Mouse (Mus musculus): ENCODE results near the gene Gaa. TPM values are rescaled to one million over a fixed set of nuclear protein-coding genes. Genes with fewer than 3 reads are reported as not detected.

The Gaa gene
- polyA plus RNA-seq (2015; fragmentation: Nextera tagmentation; extraction: Ambion mirVana), result 28.6 and 29.0 TPM in 2 replicates

- Histone ChIP-seq H3K9me3 (ENCODE audit: low read length) (no peaks in the 10 kb centered on the region), H3K36me3 (replicated peaks; ENCODE audit: insufficient read depth, low read length) (no peaks in the 10 kb centered on the region; the same call in 1 of the 2 replicates), H3K27ac (ENCODE audit: low read depth) (peak within 1 kb of the TSS; percentile 82), H3K4me1 (ENCODE audit: insufficient read depth) (peaks cover 8% of the 10 kb centered on the region; the same call in 1 of the 2 replicates), H3K27me3 (ENCODE audit: insufficient read depth, low read length) (no peaks in the 10 kb centered on the region), H3K9ac (replicated peaks) (peak within 1 kb of the TSS; percentile 67), H3K4me3 (ENCODE audit: low read depth, low read length) (peak within 1 kb of the TSS; percentile 65), H3K4me2 (ENCODE audit: low read depth, low read length) (peak within 1 kb of the TSS; percentile 92)
- ATAC-seq, result peak; percentile 93
- 2% methylated on average over 46 of the region's 52 CpGs for WGBS (ENCODE audit: insufficient replicate concordance)
- TF ChIP-seq EP300 (IDR thresholded peaks at IDR 0.05; ENCODE audit: low read depth) (no peak), CTCF (IDR thresholded peaks at IDR 0.05; ENCODE audit: low read depth) (peak; percentile 100)
- DNase-seq, result peak; percentile 97
Measured at GRCm38 (mm10) chr11:119267768-119268556, at the start of gene Gaa. Gaa (plus strand) TSS chr11:119267887.

DNA sequence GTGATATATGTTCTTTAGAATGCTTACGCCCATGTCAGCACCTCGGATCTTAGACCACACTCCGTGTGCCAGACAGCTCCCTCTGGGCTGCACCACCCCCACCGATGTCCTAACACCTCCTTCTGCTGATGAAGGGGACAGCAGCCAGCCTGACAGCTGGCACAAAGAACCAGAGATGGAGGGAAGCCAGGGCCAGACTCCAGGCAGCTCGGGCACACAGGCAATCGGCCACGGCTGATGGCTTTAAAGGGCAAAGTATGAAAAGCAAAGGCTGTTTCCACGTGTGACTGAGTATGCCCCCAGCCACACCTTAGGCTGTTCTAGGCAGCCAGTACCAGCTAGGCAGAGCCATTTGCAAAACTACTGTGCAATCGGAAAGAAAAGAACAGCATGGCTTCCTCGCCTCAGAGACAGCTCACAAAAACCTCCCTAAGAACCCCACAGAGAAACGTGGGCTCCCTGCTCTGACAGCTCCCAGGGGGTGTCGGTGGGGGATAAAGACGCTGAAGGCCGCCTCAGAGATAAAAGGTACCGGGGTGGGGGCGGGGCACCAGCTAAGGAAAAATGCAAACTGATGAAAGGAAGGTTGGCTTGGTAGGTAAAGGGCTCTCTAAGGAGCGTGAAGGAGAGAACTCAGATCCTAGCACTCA, 47.7 kb upstream of the Gaa start:
- Histone ChIP-seq H3K9ac (replicated peaks) (no peak overlapping the region), H3K27me3 (ENCODE audit: insufficient read depth, low read length) (no peaks in the 10 kb centered on the region), H3K9me3 (ENCODE audit: low read length) (no peaks in the 10 kb centered on the region), H3K36me3 (replicated peaks; ENCODE audit: insufficient read depth, low read length) (no peaks in the 10 kb centered on the region), H3K27ac (ENCODE audit: low read depth) (no peak overlapping the region; the same call in 1 of the 2 replicates), H3K4me2 (ENCODE audit: low read depth, low read length) (no peak overlapping the region), H3K4me3 (ENCODE audit: low read depth, low read length) (no peak overlapping the region), H3K4me1 (ENCODE audit: insufficient read depth) (peaks cover 18% of the 10 kb centered on the region)
- TF ChIP-seq CTCF (IDR thresholded peaks at IDR 0.05; ENCODE audit: low read depth), result no peak
- no peak for TF ChIP-seq EP300 (IDR thresholded peaks at IDR 0.05; ENCODE audit: low read depth)
- DNase-seq (no peak), ATAC-seq (no peak)
- WGBS (ENCODE audit: insufficient replicate concordance), result 51% methylated on average over 17 of the region's 17 CpGs

- H3K9ac ChIP-seq (replicated peaks), result no peak overlapping the region
- no peaks in the 10 kb centered on the region for H3K9me3 ChIP-seq (ENCODE audit: low read length)
- TF ChIP-seq CTCF (IDR thresholded peaks at IDR 0.05; ENCODE audit: low read depth) (no peak), EP300 (IDR thresholded peaks at IDR 0.05; ENCODE audit: low read depth) (no peak)
- 0 out of 2 replicates have a peak, but pooled peaks cover 3% of the 10 kb centered on the region for H3K27me3 ChIP-seq (ENCODE audit: insufficient read depth, low read length)
- DNase-seq, result no peak
- no peak overlapping the region for H3K27ac ChIP-seq (ENCODE audit: low read depth)
- WGBS (ENCODE audit: insufficient replicate concordance), result 53% methylated on average over 11 of the region's 11 CpGs
- H3K4me1 ChIP-seq (ENCODE audit: insufficient read depth), result 0 out of 2 replicates have a peak, but pooled peaks cover 4% of the 10 kb centered on the region
- no peak for ATAC-seq
- H3K4me2 ChIP-seq (ENCODE audit: low read depth, low read length), result no peak overlapping the region
- H3K4me3 ChIP-seq (ENCODE audit: low read depth, low read length), result no peak overlapping the region
- no peaks in the 10 kb centered on the region for H3K36me3 ChIP-seq (replicated peaks; ENCODE audit: insufficient read depth, low read length)
Measured at GRCm38 (mm10) chr11:119221812-119222510, 45.7 kb upstream of the Gaa start.

DNA sequence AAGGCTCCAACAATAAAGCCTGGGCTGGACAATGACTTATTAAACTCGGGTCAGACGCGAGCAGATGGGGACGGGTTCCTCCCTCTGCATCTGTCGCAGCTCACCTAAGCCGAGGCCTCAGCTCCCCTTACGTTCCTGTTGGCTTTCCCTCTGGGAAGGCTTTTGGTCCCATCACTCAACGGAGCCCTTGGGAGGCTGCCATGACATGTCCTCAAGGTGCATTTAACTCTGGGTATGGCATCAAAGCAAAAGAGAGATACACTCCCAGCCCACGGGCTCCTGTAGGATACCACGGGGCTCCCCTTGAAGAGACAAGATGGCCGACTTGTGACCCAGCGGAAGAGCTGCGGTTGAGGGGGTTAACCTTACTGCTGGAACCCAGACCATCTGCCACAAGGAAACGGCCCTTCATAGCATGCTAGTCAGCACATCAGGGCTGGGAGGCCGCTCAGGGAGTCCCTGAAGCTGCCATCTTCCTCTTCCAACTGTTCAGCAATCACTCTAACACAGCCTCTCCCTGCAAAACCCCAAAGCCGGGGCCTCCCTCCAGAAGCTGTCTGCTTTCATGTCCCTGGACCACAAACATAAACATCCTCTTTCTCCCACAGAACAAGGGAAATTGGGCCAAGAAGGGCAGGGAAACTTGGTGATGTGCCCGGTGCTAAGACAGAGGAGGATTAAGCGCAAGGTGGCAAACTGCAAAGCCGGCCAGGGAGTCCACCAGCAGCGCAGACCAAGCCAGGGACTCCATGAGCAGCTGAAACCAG, 44.4 kb upstream of the Gaa start:
- 71% methylated on average over 20 of the region's 20 CpGs for WGBS (ENCODE audit: insufficient replicate concordance)
- H3K4me2 ChIP-seq (ENCODE audit: low read depth, low read length), result no peak overlapping the region
- no peak overlapping the region for H3K9ac ChIP-seq (replicated peaks)
- no peak overlapping the region for H3K27ac ChIP-seq (ENCODE audit: low read depth)
- H3K9me3 ChIP-seq (ENCODE audit: low read length), result no peaks in the 10 kb centered on the region
- 0 out of 2 replicates have a peak, but pooled peaks cover 7% of the 10 kb centered on the region for H3K27me3 ChIP-seq (ENCODE audit: insufficient read depth, low read length)
- H3K4me1 ChIP-seq (ENCODE audit: insufficient read depth), result peaks cover 10% of the 10 kb centered on the region; the same call in 1 of the 2 replicates
- H3K4me3 ChIP-seq (ENCODE audit: low read depth, low read length), result no peak overlapping the region
- ATAC-seq (no peak), DNase-seq (peak; percentile 14)
- H3K36me3 ChIP-seq (replicated peaks; ENCODE audit: insufficient read depth, low read length), result no peaks in the 10 kb centered on the region
- TF ChIP-seq EP300 (IDR thresholded peaks at IDR 0.05; ENCODE audit: low read depth), result no peak
- TF ChIP-seq CTCF (IDR thresholded peaks at IDR 0.05; ENCODE audit: low read depth), result no peak

GRCm38 (mm10) chr11:119224926-119225325, 42.8 kb upstream of the Gaa start:
- TF ChIP-seq EP300 (IDR thresholded peaks at IDR 0.05; ENCODE audit: low read depth) (no peak), CTCF (IDR thresholded peaks at IDR 0.05; ENCODE audit: low read depth) (no peak)

More at GRCm38 (mm10) chr11:119224926-119225325, 42.8 kb upstream of the Gaa start:
- ATAC-seq (no peak), DNase-seq (no peak)
- no peak overlapping the region for H3K4me3 ChIP-seq (ENCODE audit: low read depth, low read length)
- H3K9ac ChIP-seq (replicated peaks), result no peak overlapping the region
- peaks cover 18% of the 10 kb centered on the region for H3K4me1 ChIP-seq (ENCODE audit: insufficient read depth)
- no peaks in the 10 kb centered on the region for H3K36me3 ChIP-seq (replicated peaks; ENCODE audit: insufficient read depth, low read length)
- H3K9me3 ChIP-seq (ENCODE audit: low read length), result no peaks in the 10 kb centered on the region
- WGBS (ENCODE audit: insufficient replicate concordance), result 80% methylated on average over 6 of the region's 6 CpGs
- H3K27ac ChIP-seq (ENCODE audit: low read depth), result no peak overlapping the region
- no peak overlapping the region for H3K4me2 ChIP-seq (ENCODE audit: low read depth, low read length)
- H3K27me3 ChIP-seq (ENCODE audit: insufficient read depth, low read length), result peaks cover 22% of the 10 kb centered on the region

All from liver, postnatal 0 days (tissue).